Mouse (Mus musculus): ENCODE data around the gene Apoa4. TPM values are rescaled to one million over a fixed set of nuclear protein-coding genes. Genes with fewer than 3 reads are reported as not detected.

Gene Apoa4
- total and polyA plus RNA-seq, 3 experiments = not detected

DNA sequence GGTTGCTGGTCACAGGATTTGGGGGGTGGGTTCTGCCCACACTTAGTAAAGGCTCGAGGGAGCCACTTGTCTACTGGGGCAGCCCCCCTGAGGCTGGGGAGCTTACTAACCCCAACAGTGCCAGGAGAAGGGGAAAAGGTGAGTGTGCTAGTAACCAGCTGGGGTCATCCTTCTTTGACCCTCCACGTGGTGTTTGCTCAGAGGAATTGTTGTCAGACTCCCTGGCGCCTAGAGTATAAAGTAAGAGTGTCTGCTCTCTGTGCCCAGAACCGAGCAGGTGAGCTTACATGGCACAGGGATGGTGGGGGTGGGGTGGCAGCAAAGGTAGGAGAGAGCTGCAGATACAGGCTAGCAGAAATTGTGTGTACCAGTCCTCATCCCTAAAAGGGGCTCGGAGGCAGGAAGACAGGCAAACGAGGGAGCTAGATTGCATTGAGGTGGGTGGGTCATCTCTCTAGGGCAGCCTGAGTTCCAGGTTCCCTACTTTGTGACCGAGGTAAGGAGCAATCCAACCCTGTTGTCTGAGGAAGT lies 27.9 kb downstream of the Apoa4 start, which contains the start of gene Apoa5:
Apoa5 (plus strand) TSS at position 291 of the 531 bp plus-strand sequence.
- TF ChIP-seq MEF2A (IDR thresholded peaks at IDR 0.05; ENCODE audit: borderline replicate concordance, low read depth, low read length) (no peak), ZC3H11A (IDR thresholded peaks at IDR 0.05; ENCODE audit: low read depth, low read length) (no peak), USF2 (conservative IDR thresholded peaks at IDR 0.05; ENCODE audit: low read depth, low read length) (no peak), CHD1 (IDR thresholded peaks at IDR 0.05; ENCODE audit: low read depth, low read length) (no peak)
- dilution Hi-C loops (cut with MboI; ENCODE audit: extremely low pct_ligation_motif_present, extremely low pct_unique_long_range_greater_than_20kb, low sequenced_read_pairs) (no loop called here), in situ Hi-C loops (cut with MboI; ENCODE audit: low pct_ligation_motif_present, low pct_unique_long_range_greater_than_20kb, low sequenced_read_pairs) (no loop called here)
- H3K9me3 ChIP-seq (replicated peaks; ENCODE audit: low read length) = no peaks in the 10 kb centered on the region
- peaks cover 2 to 9% of the 10 kb centered on the region in 2 experiments for H3K4me1 ChIP-seq (ENCODE audit: control insufficient read depth in 1 of 2, insufficient read depth in 2 of 2)
- no peak within 1 kb of the TSS for H3K4me2 ChIP-seq (ENCODE audit: insufficient read depth, low read depth, poor library complexity, severe bottlenecking)
- no peak within 1 kb of the TSS for H3K27ac ChIP-seq (ENCODE audit: insufficient read depth, low read depth)
- H3K36me3 ChIP-seq (replicated peaks in 1 of 2; ENCODE audit: control insufficient read depth in 1 of 2, insufficient read depth in 1 of 2, low read length in 1 of 2) = peaks cover 0 to 12% of the 10 kb centered on the region in 2 experiments
- peaks cover 4% of the 10 kb centered on the region for H3K79me2 ChIP-seq (replicated peaks; ENCODE audit: control insufficient read depth, extremely low read depth, insufficient read depth, poor library complexity, severe bottlenecking)
- DNase-seq (ENCODE audit: extremely low read depth) = no peak
- H3K27me3 ChIP-seq (replicated peaks) = no peaks in the 10 kb centered on the region
- H3K9ac ChIP-seq (ENCODE audit: insufficient read depth, low read depth) = no peak within 1 kb of the TSS
- H3K4me3 ChIP-seq (replicated peaks in 1 of 3; ENCODE audit: low read depth in 2 of 3, low read length in 2 of 3, poor library complexity in 1 of 3) = no peak within 1 kb of the TSS

DNA sequence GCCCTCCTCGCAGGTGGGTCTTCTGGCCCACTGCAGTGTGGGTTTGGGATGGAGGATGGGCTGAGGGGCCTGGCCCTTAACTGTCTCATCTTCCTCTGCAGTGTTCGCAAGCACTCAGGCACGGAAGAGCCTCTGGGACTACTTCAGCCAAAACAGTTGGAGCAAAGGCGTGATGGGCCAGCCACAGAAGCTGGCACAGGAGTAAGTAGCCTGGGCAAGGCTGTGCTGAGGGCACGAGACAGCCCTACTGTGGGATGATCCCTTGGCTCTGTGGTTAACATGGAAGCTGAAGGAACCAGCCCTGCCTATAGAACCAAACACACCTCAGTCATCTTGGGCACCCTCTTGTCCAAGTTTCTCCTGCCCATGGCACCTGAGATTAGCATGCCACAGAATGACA lies 28.6 kb downstream of the Apoa4 start:
- Histone ChIP-seq H3K9ac (ENCODE audit: insufficient read depth, low read depth) (no peak overlapping the region), H3K4me2 (ENCODE audit: insufficient read depth, low read depth, poor library complexity, severe bottlenecking) (no peak overlapping the region), H3K4me1 (ENCODE audit: control insufficient read depth in 1 of 2, insufficient read depth in 2 of 2) (peaks cover 2 to 13% of the 10 kb centered on the region in 2 experiments), H3K36me3 (replicated peaks in 1 of 2; ENCODE audit: control insufficient read depth in 1 of 2, insufficient read depth in 1 of 2, low read length in 1 of 2) (peaks cover 0 to 12% of the 10 kb centered on the region in 2 experiments), H3K27ac (ENCODE audit: insufficient read depth, low read depth) (no peak overlapping the region), H3K79me2 (replicated peaks; ENCODE audit: control insufficient read depth, extremely low read depth, insufficient read depth, poor library complexity, severe bottlenecking) (peaks cover 11% of the 10 kb centered on the region), H3K27me3 (replicated peaks) (no peaks in the 10 kb centered on the region), H3K4me3 (replicated peaks in 1 of 3; ENCODE audit: low read depth in 2 of 3, low read length in 2 of 3, poor library complexity in 1 of 3) (no peak overlapping the region), H3K9me3 (replicated peaks; ENCODE audit: low read length) (no peaks in the 10 kb centered on the region)
- dilution Hi-C loops (cut with MboI; ENCODE audit: extremely low pct_ligation_motif_present, extremely low pct_unique_long_range_greater_than_20kb, low sequenced_read_pairs) = no loop called here
- in situ Hi-C loops (cut with MboI; ENCODE audit: low pct_ligation_motif_present, low pct_unique_long_range_greater_than_20kb, low sequenced_read_pairs) = no loop called here
- TF ChIP-seq CHD2 (IDR thresholded peaks at IDR 0.05; ENCODE audit: low read length) (no peak), ZKSCAN1 (IDR thresholded peaks at IDR 0.05; ENCODE audit: borderline replicate concordance, low read depth, low read length) (no peak), MAZ (IDR thresholded peaks at IDR 0.05; ENCODE audit: low read depth, low read length) (no peak), IRF4 (IDR thresholded peaks at IDR 0.05; ENCODE audit: low read depth, low read length) (no peak), NELFE (IDR thresholded peaks at IDR 0.05; ENCODE audit: low read depth, low read length) (no peak), CHD1 (IDR thresholded peaks at IDR 0.05; ENCODE audit: low read depth, low read length) (no peak), MEF2A (IDR thresholded peaks at IDR 0.05; ENCODE audit: borderline replicate concordance, low read depth, low read length) (no peak), USF2 (conservative IDR thresholded peaks at IDR 0.05; ENCODE audit: low read depth, low read length) (no peak), EP300 (IDR thresholded peaks at IDR 0.05; ENCODE audit: low read length) (no peak), RAD21 (IDR thresholded peaks at IDR 0.05; ENCODE audit: low read depth, low read length) (no peak), HCFC1 (IDR thresholded peaks at IDR 0.05; ENCODE audit: low read depth, low read length) (no peak)
- no peak for DNase-seq (ENCODE audit: extremely low read depth)

- Histone ChIP-seq H3K27me3 (replicated peaks) (no peaks in the 10 kb centered on the region), H3K9ac (ENCODE audit: insufficient read depth, low read depth) (no peak overlapping the region), H3K4me3 (replicated peaks in 1 of 3; ENCODE audit: low read depth in 2 of 3, low read length in 2 of 3, poor library complexity in 1 of 3) (no peak overlapping the region), H3K27ac (ENCODE audit: insufficient read depth, low read depth) (no peak overlapping the region), H3K4me2 (ENCODE audit: insufficient read depth, low read depth, poor library complexity, severe bottlenecking) (no peak overlapping the region), H3K4me1 (ENCODE audit: control insufficient read depth in 1 of 2, insufficient read depth in 2 of 2) (peaks cover 6 to 23% of the 10 kb centered on the region in 2 experiments), H3K9me3 (replicated peaks; ENCODE audit: low read length) (no peaks in the 10 kb centered on the region), H3K79me2 (replicated peaks; ENCODE audit: control insufficient read depth, extremely low read depth, insufficient read depth, poor library complexity, severe bottlenecking) (peaks cover 17% of the 10 kb centered on the region), H3K36me3 (replicated peaks in 1 of 2; ENCODE audit: control insufficient read depth in 1 of 2, insufficient read depth in 1 of 2, low read length in 1 of 2) (peaks cover 13 to 28% of the 10 kb centered on the region in 2 experiments)
- in situ Hi-C loops (cut with MboI; ENCODE audit: low pct_ligation_motif_present, low pct_unique_long_range_greater_than_20kb, low sequenced_read_pairs) (no loop called here), dilution Hi-C loops (cut with MboI; ENCODE audit: extremely low pct_ligation_motif_present, extremely low pct_unique_long_range_greater_than_20kb, low sequenced_read_pairs) (no loop called here)
- TF ChIP-seq JUN (IDR thresholded peaks at IDR 0.05; ENCODE audit: insufficient read depth, low read depth, low read length) (no peak), POLR2AphosphoS2 (IDR thresholded peaks at IDR 0.05; ENCODE audit: low read depth, low read length) (no peak), MYC (IDR thresholded peaks at IDR 0.05; ENCODE audit: low read depth, low read length) (no peak), CTCF (conservative IDR thresholded peaks at IDR 0.05 in 1 of 2, IDR thresholded peaks at IDR 0.05 in 1 of 2; ENCODE audit: low read depth in 2 of 2, low read length in 2 of 2) (no peak), MAFK (IDR thresholded peaks at IDR 0.05; ENCODE audit: insufficient replicate concordance, low read length) (no peak), NRF1 (IDR thresholded peaks at IDR 0.05; ENCODE audit: low read depth, low read length) (no peak), HCFC1 (IDR thresholded peaks at IDR 0.05; ENCODE audit: low read depth, low read length) (no peak), TCF12 (IDR thresholded peaks at IDR 0.05; ENCODE audit: low read depth, low read length) (no peak), UBTF (IDR thresholded peaks at IDR 0.05; ENCODE audit: low read depth, low read length) (no peak), EP300 (IDR thresholded peaks at IDR 0.05; ENCODE audit: low read length) (no peak), TBP (conservative IDR thresholded peaks at IDR 0.05; ENCODE audit: low read depth, low read length) (no peak), POLR2A (IDR thresholded peaks at IDR 0.05; ENCODE audit: low read depth, low read length) (no peak), ZC3H11A (IDR thresholded peaks at IDR 0.05; ENCODE audit: low read depth, low read length) (no peak), ETS1 (conservative IDR thresholded peaks at IDR 0.05; ENCODE audit: low read depth, low read length) (no peak), ZMIZ1 (IDR thresholded peaks at IDR 0.05; ENCODE audit: low read depth, low read length) (no peak)
- DNase-seq (ENCODE audit: extremely low read depth) = no peak
Measured at GRCm38 (mm10) chr9:46270782-46271181, 30.3 kb downstream of the Apoa4 start.

All from CH12.LX (cell line).